1 mouse cellular context compared by ENCODE assay signal in the genomic region with DNA sequence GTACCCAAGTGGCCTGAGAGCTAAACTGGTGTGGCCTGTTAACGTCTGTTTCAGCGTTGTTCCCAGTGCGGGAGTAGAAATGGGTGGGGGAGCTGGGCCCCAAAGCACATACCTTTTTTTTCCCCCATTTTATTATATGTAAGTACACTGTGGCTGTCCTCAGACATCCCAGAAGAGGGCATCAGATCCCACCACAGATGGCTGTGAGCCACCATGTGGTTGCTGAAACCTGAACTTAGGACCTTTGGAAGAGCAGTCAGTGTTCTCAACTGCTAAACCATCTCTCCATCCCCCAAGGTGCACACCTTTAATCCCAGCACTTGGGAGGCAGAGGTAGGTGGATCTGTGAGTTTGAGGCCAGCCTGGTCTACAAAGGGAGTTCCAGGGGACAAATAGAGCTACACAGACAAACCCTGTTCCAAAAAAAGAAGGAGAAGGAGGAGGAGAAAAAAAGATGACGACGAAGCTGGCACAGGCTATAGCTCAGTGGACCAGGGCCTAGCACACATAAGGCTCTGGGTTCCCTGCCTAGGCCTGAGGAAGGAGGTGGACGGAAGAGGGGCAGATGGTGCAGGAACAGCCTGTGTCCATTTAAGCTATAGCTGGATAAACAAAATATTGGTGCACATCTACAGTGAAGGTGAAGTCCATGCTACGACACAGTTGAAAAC.
A peak's percentile ranks its signal among the peaks of the same experiment; 100 is the strongest.
TF ChIP-seq lines count a peak whose summit lies in the region.

No protein-coding gene starts in this region.

TF ChIP-seq in MEL, 35 proteins besides CTCF, POLR2A, EP300 and RAD21:
- TF ChIP-seq E2F4 (IDR thresholded peaks at IDR 0.05; ENCODE audit: borderline replicate concordance, low read depth, low read length) = no peak
- TF ChIP-seq TBP (IDR thresholded peaks at IDR 0.05; ENCODE audit: low read depth, low read length) = no peak
- TF ChIP-seq SMC3 (IDR thresholded peaks at IDR 0.05; ENCODE audit: low read depth, low read length) = peak; percentile 27; the same call in 1 of the 2 replicates
